Mouse (Mus musculus): ENCODE data around the gene Sit1.

Gene Sit1

DNA sequence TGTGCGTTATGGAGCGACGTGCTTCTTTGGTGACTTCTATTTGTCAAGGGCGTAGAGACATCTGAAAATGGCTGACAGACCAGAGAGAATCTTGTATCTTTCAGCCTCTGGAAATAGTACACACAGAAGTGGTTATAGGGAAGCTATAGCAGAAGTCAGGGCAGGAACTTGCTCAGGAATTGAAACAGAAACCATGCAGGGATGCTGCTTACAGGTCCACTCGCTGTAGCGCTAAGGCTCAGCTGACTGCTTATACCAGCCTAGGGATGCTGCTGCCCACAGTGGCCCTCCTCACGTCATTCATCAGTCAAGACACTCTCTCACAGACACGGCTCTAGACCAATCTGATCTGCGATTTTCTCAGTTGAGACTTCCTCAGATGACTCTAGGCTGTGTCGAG, 13.2 kb downstream of the Sit1 start:
- no peak for DNase-seq (ENCODE audit: low read depth, low spot score)

DNA sequence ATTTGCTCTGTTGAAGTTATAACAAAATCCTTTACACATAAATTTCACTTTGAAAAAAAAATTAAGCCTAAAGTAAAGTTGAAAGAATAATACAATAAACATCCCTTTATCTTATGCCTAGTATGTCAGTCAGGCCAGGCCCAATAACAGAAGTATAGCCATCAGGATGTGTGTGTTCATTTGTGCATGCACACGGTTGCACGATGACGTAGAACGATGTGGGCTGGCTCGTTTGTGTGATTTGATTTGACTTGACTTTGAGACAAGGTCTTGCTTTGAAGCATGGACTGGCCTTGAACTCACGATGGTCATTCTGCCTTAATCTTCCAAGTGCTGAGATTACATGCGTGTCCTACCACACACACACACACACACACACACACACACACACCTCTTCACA, 16.7 kb downstream of the Sit1 start:
- DNase-seq (ENCODE audit: low read depth, low spot score), result no peak

DNA sequence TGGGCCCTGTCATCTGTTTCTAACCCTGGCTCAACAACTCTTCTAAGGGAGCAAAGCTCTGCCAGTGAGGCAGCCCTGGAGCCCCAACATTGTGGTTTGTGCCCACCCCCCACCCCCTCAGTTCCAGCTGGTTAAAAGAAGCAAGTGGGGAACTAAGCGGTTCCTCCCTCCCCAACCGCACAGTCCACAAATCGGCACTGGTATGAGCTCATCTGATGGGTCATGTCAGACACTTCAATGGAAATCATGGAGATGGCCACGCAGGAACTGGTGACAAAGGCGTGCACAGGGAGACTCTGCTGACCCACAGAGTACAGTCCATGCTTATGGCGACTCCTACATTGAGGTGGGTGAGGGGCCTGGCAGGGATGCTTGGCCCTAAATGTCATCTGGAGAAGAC, 17.6 kb downstream of the Sit1 start:
- DNase-seq (ENCODE audit: low read depth, low spot score), result no peak

DNA sequence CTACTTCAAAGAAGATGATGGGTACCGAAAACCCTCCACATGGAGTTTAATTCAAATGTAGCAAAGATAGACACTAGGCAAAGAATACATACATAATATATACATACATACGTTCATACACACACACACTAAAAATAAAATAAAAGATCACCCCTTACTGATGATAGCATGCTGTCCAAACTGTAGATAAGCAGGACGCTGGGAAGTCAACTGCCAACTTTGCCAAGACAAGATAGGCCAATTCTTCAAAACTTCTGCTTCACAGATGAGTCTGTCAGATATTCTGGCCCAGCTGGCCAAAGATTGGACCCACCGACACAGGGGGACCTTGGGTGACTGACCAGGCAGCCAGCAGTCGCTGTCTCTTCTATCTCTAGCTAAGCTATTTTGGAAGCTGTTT, 20.4 kb downstream of the Sit1 start:
- DNase-seq (ENCODE audit: low read depth, low spot score), result no peak

DNA sequence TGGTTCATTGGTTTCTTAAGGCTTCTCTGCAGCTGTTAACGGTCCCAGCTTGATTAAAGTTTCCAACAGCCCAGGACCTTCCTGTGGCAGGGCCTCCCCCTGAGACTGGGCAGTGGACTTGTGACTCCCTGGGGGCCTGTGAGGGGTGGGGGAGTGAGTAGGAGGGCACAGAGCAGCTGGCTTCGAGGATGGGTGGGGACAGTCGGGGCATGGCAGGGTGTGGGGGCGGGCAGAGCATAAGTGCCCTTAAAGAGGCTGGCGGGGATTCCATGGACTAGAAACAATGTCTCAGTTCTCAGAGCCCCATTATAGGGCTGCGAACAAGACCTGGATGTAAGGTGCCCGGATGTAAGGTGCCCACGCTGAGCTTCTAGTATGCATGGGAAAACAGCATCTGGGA, 26.4 kb downstream of the Sit1 start:
- no peak for DNase-seq (ENCODE audit: low read depth, low spot score)

- no peak for DNase-seq (ENCODE audit: low read depth, low spot score)
Measured at GRCm38 (mm10) chr4:43456470-43456869, 27.1 kb downstream of the Sit1 start.

- no peak for DNase-seq (ENCODE audit: low read depth, low spot score)
Measured at GRCm38 (mm10) chr4:43454041-43454836, 29.3 kb downstream of the Sit1 start, which contains the start of gene Cd72. Cd72 (minus strand) TSS chr4:43454628.

DNA sequence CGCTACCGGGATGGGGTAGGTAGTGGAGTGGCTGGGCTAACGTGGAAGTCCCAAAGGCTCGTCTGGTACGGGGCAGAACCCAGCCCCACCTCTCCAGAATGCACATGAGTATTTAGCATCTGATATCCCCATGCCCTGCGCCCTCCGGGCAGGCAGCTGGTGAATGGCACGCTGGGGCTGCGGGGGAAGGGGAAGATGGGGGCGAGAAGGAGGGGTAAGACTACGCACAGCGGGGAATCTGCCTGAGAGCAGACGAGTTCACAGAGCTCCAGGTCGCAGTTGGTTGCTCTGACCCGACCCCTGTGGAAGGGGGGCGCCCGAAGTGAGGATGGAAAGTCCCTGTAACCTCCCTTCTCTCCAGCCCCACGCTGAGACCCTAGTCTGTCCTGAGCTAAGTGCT, 30.1 kb downstream of the Sit1 start:
- no peak for DNase-seq (ENCODE audit: low read depth, low spot score)

- no peak for DNase-seq (ENCODE audit: low read depth, low spot score)
Measured at GRCm38 (mm10) chr4:43452315-43452714, 31.2 kb downstream of the Sit1 start.

GRCm38 (mm10) chr4:43448554-43448953, 35.0 kb downstream of the Sit1 start:
- DNase-seq (ENCODE audit: low read depth, low spot score), result no peak

DNA sequence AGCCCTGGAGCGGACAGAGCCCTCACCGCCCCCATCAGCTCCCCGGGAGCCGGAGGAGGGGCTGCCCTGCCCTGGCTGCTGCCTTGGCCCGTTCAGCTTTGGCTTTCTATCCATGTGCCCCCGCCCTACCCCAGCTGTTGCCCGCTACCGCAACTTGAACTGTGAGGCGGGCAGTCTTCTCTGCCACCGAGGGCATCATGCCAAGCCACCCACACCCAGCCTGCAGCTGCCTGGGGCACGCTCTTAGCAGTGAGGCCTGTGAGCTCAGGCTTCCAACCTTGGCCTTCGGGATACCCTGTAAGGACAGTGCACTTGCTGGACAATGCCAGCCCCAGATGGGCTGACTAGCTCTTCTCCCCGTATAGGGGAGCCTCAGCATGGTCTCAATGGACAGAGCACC, 36.3 kb downstream of the Sit1 start:
- no peak for DNase-seq (ENCODE audit: low read depth, low spot score)

- no peak for DNase-seq (ENCODE audit: low read depth, low spot score)
Measured at GRCm38 (mm10) chr4:43443511-43443910, 40.0 kb downstream of the Sit1 start.

- peak; percentile 75 for DNase-seq (ENCODE audit: low read depth, low spot score)
Measured at GRCm38 (mm10) chr4:43442456-43443361, 40.8 kb downstream of the Sit1 start.

- DNase-seq (ENCODE audit: low read depth, low spot score), result peak; percentile 100
Measured at GRCm38 (mm10) chr4:43442044-43442443, 41.5 kb downstream of the Sit1 start.

DNA sequence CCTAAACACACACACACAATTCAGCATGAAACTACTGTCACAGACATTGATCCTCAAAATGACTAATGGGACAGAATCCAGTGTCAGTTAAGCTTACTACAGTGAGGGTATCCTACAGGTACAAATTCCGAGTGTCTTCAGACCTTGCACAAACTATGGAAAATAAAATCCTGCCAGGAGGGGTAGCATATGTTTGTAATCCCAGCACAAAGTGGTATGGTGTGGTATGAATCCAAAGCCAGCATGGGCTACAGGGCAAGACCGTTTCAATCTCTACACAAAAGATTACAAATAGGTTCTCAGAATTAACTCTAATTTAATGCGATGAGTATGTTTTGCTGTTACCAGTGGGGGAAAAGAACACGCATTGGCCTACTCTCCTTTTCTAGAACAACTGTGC, 41.9 kb downstream of the Sit1 start, which contains the start of gene Tesk1:
Gene Tesk1 (plus strand): TSS at position 301 of the 400 bp plus-strand sequence.
- DNase-seq (ENCODE audit: low read depth, low spot score), result no peak

GRCm38 (mm10) chr4:43432832-43433231, 50.7 kb downstream of the Sit1 start:
- DNase-seq (ENCODE audit: low read depth, low spot score), result no peak

Measured in forelimb bud, embryonic 11.5 days (tissue).